Mouse (Mus musculus) cortical plate, adult 2 months (tissue): ENCODE measurements around the gene Rab5c. TPM values are rescaled to one million over a fixed set of nuclear protein-coding genes. Genes with fewer than 3 reads are reported as not detected.

Experiments used
- H3K27ac ChIP-seq: fragments of 200-500 bp; 2 replicates; pipeline ENCODE4 v1.5.1; 2012; ENCODE audit warnings: low read length, control low read depth, inconsistent platforms; ENCODE audit not compliant: insufficient read depth
- H3K4me1 ChIP-seq: fragments of 200-500 bp; 2 replicates; pipeline ENCODE4 v1.6.1; 2011; ENCODE audit warnings: low read length; ENCODE audit not compliant: control insufficient read depth, insufficient read depth
- H3K4me3 ChIP-seq: fragments of 200-500 bp; 2 replicates; pipeline ENCODE4 v1.5.1; 2011; ENCODE audit warnings: mild to moderate bottlenecking, low read length, control low read depth; ENCODE audit not compliant: insufficient read depth
- CTCF ChIP-seq: fragments of 200-500 bp; IDR thresholded peaks from 2 replicates; pipeline ENCODE4 v1.5.1; 2011; ENCODE audit warnings: mild to moderate bottlenecking, control low read depth, low read length; ENCODE audit not compliant: insufficient read depth; ENCODE audit errors: extremely low read depth
- POLR2A ChIP-seq: fragments of 200-500 bp; IDR thresholded peaks from 2 replicates; pipeline ENCODE4 v1.6.1; 2011; ENCODE audit warnings: mild to moderate bottlenecking, low read length, control low read depth; ENCODE audit not compliant: insufficient read depth; ENCODE audit errors: extremely low read depth
- polyA plus RNA-seq: library from polyadenylated mRNA; depleted of rRNA; stranded (reverse); fragments of >200 nt; gene quantifications from 2 replicates; pipeline ENCODE4 v1.2.3, GENCODE M21; 2012; rRNA removed

Rab5c gene
- polyA plus RNA-seq, 1 experiment, result 207 TPM

- TF ChIP-seq POLR2A (no peak), CTCF (no peak)
- no peaks in the 10 kb centered on the region for H3K4me1 ChIP-seq
- H3K4me3 ChIP-seq, result no peak overlapping the region
- H3K27ac ChIP-seq, result no peak overlapping the region
Observed at GRCm38 (mm10) chr11:100677810-100678209, 60.2 kb downstream of the Rab5c start.

GRCm38 (mm10) chr11:100673169-100673568 is 64.8 kb downstream of the Rab5c start:
- H3K4me3 ChIP-seq, result no peak overlapping the region
- H3K4me1 ChIP-seq, result no peaks in the 10 kb centered on the region
- no peak for TF ChIP-seq CTCF
- no peak for TF ChIP-seq POLR2A
- no peak overlapping the region for H3K27ac ChIP-seq

GRCm38 (mm10) chr11:100671956-100672355 is 66.1 kb downstream of the Rab5c start:
- TF ChIP-seq CTCF (no peak), POLR2A (no peak)
- no peak overlapping the region for H3K4me3 ChIP-seq

GRCm38 (mm10) chr11:100671049-100671448 is 67.0 kb downstream of the Rab5c start:
- Histone ChIP-seq H3K27ac (no peak overlapping the region), H3K4me1 (no peaks in the 10 kb centered on the region)
- TF ChIP-seq CTCF, result no peak
- TF ChIP-seq POLR2A, result no peak

More at GRCm38 (mm10) chr11:100671956-100672355, 66.1 kb downstream of the Rab5c start:
- H3K4me1 ChIP-seq, result no peaks in the 10 kb centered on the region
- no peak overlapping the region for H3K27ac ChIP-seq

More at GRCm38 (mm10) chr11:100671049-100671448, 67.0 kb downstream of the Rab5c start:
- H3K4me3 ChIP-seq, result no peak overlapping the region

Other genes starting within 250 kb of the Rab5c start
- 87.1 and 94.6 TPM in 2 replicates for gene Acly, start 210.2 kb downstream of the Rab5c start, polyA plus RNA-seq
- 1.8 and 2.0 TPM in 2 replicates for gene Ttc25, start 192.6 kb downstream of the Rab5c start, polyA plus RNA-seq
- gene Cnp, start 163.3 kb downstream of the Rab5c start, polyA plus RNA-seq, result 396 and 492 TPM in 2 replicates
- gene Nkiras2, start 119.0 kb downstream of the Rab5c start, polyA plus RNA-seq, result 19.6 and 20.9 TPM in 2 replicates
- 165 and 175 TPM in 2 replicates for gene Dnajc7, start 118.0 kb downstream of the Rab5c start, polyA plus RNA-seq
- 0.17 and 0.62 TPM in 2 replicates for gene Zfp385c, start 45.8 kb downstream of the Rab5c start, polyA plus RNA-seq
- 3.3 and 3.7 TPM in 2 replicates for gene Dhx58, start 33.9 kb downstream of the Rab5c start, polyA plus RNA-seq
- 64.4 and 65.2 TPM in 2 replicates for gene Kat2a, start 25.8 kb downstream of the Rab5c start, polyA plus RNA-seq
- gene Hspb9, start 24.4 kb downstream of the Rab5c start, polyA plus RNA-seq, result 0.19 TPM in 1 of 2 replicates, not detected in the other
- 23.4 and 25.4 TPM in 2 replicates for gene Kcnh4, start 21.7 kb upstream of the Rab5c start, polyA plus RNA-seq
- 0.29 and 0.78 TPM in 2 replicates for gene Hcrt, start 24.7 kb upstream of the Rab5c start, polyA plus RNA-seq
- gene Ghdc, start 32.7 kb upstream of the Rab5c start, polyA plus RNA-seq, result 7.5 and 8.6 TPM in 2 replicates
- 17.3 and 19.7 TPM in 2 replicates for gene Stat5b, start 112.5 kb upstream of the Rab5c start, polyA plus RNA-seq
- 1.5 and 2.0 TPM in 2 replicates for gene Stat5a, start 121.1 kb upstream of the Rab5c start, polyA plus RNA-seq
- gene Stat3, start 201.3 kb upstream of the Rab5c start, polyA plus RNA-seq, result 33.0 and 38.9 TPM in 2 replicates
- 20.0 and 21.1 TPM in 2 replicates for gene Cavin1, start 232.7 kb upstream of the Rab5c start, polyA plus RNA-seq